Mouse (Mus musculus): ENCODE results near the gene Mettl4. TPM values are rescaled to one million over a fixed set of nuclear protein-coding genes. Genes with fewer than 3 reads are reported as not detected.
"Not testable (repeated sequence)": the region's sequence is repeated elsewhere in the genome, so short reads cannot be mapped to it uniquely, and the experiment has no call there.

Gene Mettl4
- polyA plus RNA-seq, 1 experiment: 3.2 TPM

GRCm38 (mm10) chr17:94750136-94750729 lies 414 bp upstream of the Mettl4 start:
- no peak for DNase-seq (ENCODE audit: low read depth in 1 of 2, low spot score in 2 of 2)
- H3K27me3 ChIP-seq (ENCODE audit: control insufficient read depth, insufficient read depth, low read length): no peaks in the 10 kb centered on the region
- peaks cover 1% of the 10 kb centered on the region; the same call in 1 of the 2 replicates for H3K36me3 ChIP-seq (ENCODE audit: control insufficient read depth, insufficient read depth, low read length)
- TF ChIP-seq CTCF (IDR thresholded peaks at IDR 0.05; ENCODE audit: extremely low read depth, insufficient read depth, insufficient read length, insufficient replicate concordance) (no peak), POLR2A (IDR thresholded peaks at IDR 0.05; ENCODE audit: low read depth, low read length) (no peak)
- no peaks in the 10 kb centered on the region; the same call in 1 of the 2 replicates for H3K4me1 ChIP-seq (ENCODE audit: control insufficient read depth, insufficient read depth, insufficient read length)
- 2% methylated on average over 22 of the region's 22 CpGs for WGBS
- peak overlapping the region; percentile 86 for H3K4me3 ChIP-seq (ENCODE audit: extremely low read depth, insufficient read depth, insufficient read length)
- H3K27ac ChIP-seq (ENCODE audit: insufficient read depth, low read length): peak overlapping the region; percentile 11; the same call in 1 of the 2 replicates

- Histone ChIP-seq H3K4me3 (ENCODE audit: extremely low read depth, insufficient read depth, insufficient read length) (no peak overlapping the region), H3K36me3 (ENCODE audit: control insufficient read depth, insufficient read depth, low read length) (peaks cover 4% of the 10 kb centered on the region; the same call in 1 of the 2 replicates), H3K27ac (ENCODE audit: insufficient read depth, low read length) (no peak overlapping the region), H3K4me1 (ENCODE audit: control insufficient read depth, insufficient read depth, insufficient read length) (no peaks in the 10 kb centered on the region), H3K27me3 (ENCODE audit: control insufficient read depth, insufficient read depth, low read length) (no peaks in the 10 kb centered on the region)
- DNase-seq (ENCODE audit: low read depth in 1 of 2, low spot score in 2 of 2): no peak
- 70% methylated on average over 4 of the region's 4 CpGs for WGBS
- TF ChIP-seq POLR2A (IDR thresholded peaks at IDR 0.05; ENCODE audit: low read depth, low read length): no peak
- no peak for TF ChIP-seq CTCF (IDR thresholded peaks at IDR 0.05; ENCODE audit: extremely low read depth, insufficient read depth, insufficient read length, insufficient replicate concordance)
These were observed 11.6 kb downstream of the Mettl4 start for GRCm38 (mm10) chr17:94738173-94738572.

GRCm38 (mm10) chr17:94735885-94736284 lies 13.9 kb downstream of the Mettl4 start:
- Histone ChIP-seq H3K4me1 (ENCODE audit: control insufficient read depth, insufficient read depth, insufficient read length) (no peaks in the 10 kb centered on the region), H3K27ac (ENCODE audit: insufficient read depth, low read length) (no peak overlapping the region), H3K36me3 (ENCODE audit: control insufficient read depth, insufficient read depth, low read length) (peaks cover 7% of the 10 kb centered on the region), H3K27me3 (ENCODE audit: control insufficient read depth, insufficient read depth, low read length) (no peaks in the 10 kb centered on the region), H3K4me3 (ENCODE audit: extremely low read depth, insufficient read depth, insufficient read length) (no peak overlapping the region)
- no peak for TF ChIP-seq CTCF (IDR thresholded peaks at IDR 0.05; ENCODE audit: extremely low read depth, insufficient read depth, insufficient read length, insufficient replicate concordance)
- no peak for TF ChIP-seq POLR2A (IDR thresholded peaks at IDR 0.05; ENCODE audit: low read depth, low read length)
- DNase-seq (ENCODE audit: low read depth in 1 of 2, low spot score in 2 of 2): no peak

- Histone ChIP-seq H3K4me1 (ENCODE audit: control insufficient read depth, insufficient read depth, insufficient read length) (no peaks in the 10 kb centered on the region), H3K4me3 (ENCODE audit: extremely low read depth, insufficient read depth, insufficient read length) (no peak overlapping the region), H3K27ac (ENCODE audit: insufficient read depth, low read length) (no peak overlapping the region), H3K27me3 (ENCODE audit: control insufficient read depth, insufficient read depth, low read length) (no peaks in the 10 kb centered on the region), H3K36me3 (ENCODE audit: control insufficient read depth, insufficient read depth, low read length) (peaks cover 7% of the 10 kb centered on the region)
- 85% methylated on average over 4 of the region's 4 CpGs for WGBS
- no peak for TF ChIP-seq POLR2A (IDR thresholded peaks at IDR 0.05; ENCODE audit: low read depth, low read length)
- TF ChIP-seq CTCF (IDR thresholded peaks at IDR 0.05; ENCODE audit: extremely low read depth, insufficient read depth, insufficient read length, insufficient replicate concordance): no peak
- no peak for DNase-seq (ENCODE audit: low read depth in 1 of 2, low spot score in 2 of 2)
These were observed 14.4 kb downstream of the Mettl4 start for GRCm38 (mm10) chr17:94735437-94735836.

- DNase-seq (ENCODE audit: low read depth in 1 of 2, low spot score in 2 of 2): peak in 1 of 2 experiments; percentile 5
- H3K36me3 ChIP-seq (ENCODE audit: control insufficient read depth, insufficient read depth, low read length); H3K27ac ChIP-seq (ENCODE audit: insufficient read depth, low read length); H3K27me3 ChIP-seq (ENCODE audit: control insufficient read depth, insufficient read depth, low read length); H3K4me1 ChIP-seq (ENCODE audit: control insufficient read depth, insufficient read depth, insufficient read length); H3K4me3 ChIP-seq (ENCODE audit: extremely low read depth, insufficient read depth, insufficient read length): not testable (repeated sequence)
- 49% methylated on average over 2 of the region's 2 CpGs for WGBS
These were observed 19.4 kb downstream of the Mettl4 start for GRCm38 (mm10) chr17:94730416-94730815.

- TF ChIP-seq POLR2A (IDR thresholded peaks at IDR 0.05; ENCODE audit: low read depth, low read length): no peak
- no peak for TF ChIP-seq CTCF (IDR thresholded peaks at IDR 0.05; ENCODE audit: extremely low read depth, insufficient read depth, insufficient read length, insufficient replicate concordance)
- no peak for DNase-seq (ENCODE audit: low read depth in 1 of 2, low spot score in 2 of 2)
- Histone ChIP-seq H3K4me1 (ENCODE audit: control insufficient read depth, insufficient read depth, insufficient read length) (no peaks in the 10 kb centered on the region), H3K27me3 (ENCODE audit: control insufficient read depth, insufficient read depth, low read length) (no peaks in the 10 kb centered on the region), H3K4me3 (ENCODE audit: extremely low read depth, insufficient read depth, insufficient read length) (no peak overlapping the region), H3K27ac (ENCODE audit: insufficient read depth, low read length) (no peak overlapping the region), H3K36me3 (ENCODE audit: control insufficient read depth, insufficient read depth, low read length) (peaks cover 4% of the 10 kb centered on the region; the same call in 1 of the 2 replicates)
- 62% methylated on average over 4 of the region's 4 CpGs for WGBS
These were observed 23.1 kb downstream of the Mettl4 start for GRCm38 (mm10) chr17:94726750-94727149.

- no peak for DNase-seq (ENCODE audit: low read depth in 1 of 2, low spot score in 2 of 2)
- Histone ChIP-seq H3K36me3 (ENCODE audit: control insufficient read depth, insufficient read depth, low read length) (no peaks in the 10 kb centered on the region), H3K4me1 (ENCODE audit: control insufficient read depth, insufficient read depth, insufficient read length) (no peaks in the 10 kb centered on the region), H3K27ac (ENCODE audit: insufficient read depth, low read length) (no peak overlapping the region), H3K27me3 (ENCODE audit: control insufficient read depth, insufficient read depth, low read length) (no peaks in the 10 kb centered on the region), H3K4me3 (ENCODE audit: extremely low read depth, insufficient read depth, insufficient read length) (no peak overlapping the region)
- TF ChIP-seq CTCF (IDR thresholded peaks at IDR 0.05; ENCODE audit: extremely low read depth, insufficient read depth, insufficient read length, insufficient replicate concordance): no peak
- TF ChIP-seq POLR2A (IDR thresholded peaks at IDR 0.05; ENCODE audit: low read depth, low read length): no peak
- 80% methylated on average over 6 of the region's 6 CpGs for WGBS
These were observed 76.1 kb downstream of the Mettl4 start for GRCm38 (mm10) chr17:94673515-94674317.

Data from spleen, adult 2 months (tissue).